Mouse (Mus musculus): ENCODE results near the gene Gm10139. TPM values are rescaled to one million over a fixed set of nuclear protein-coding genes. Genes with fewer than 3 reads are reported as not detected.

The Gm10139 gene
- polyA plus RNA-seq (2015; fragmentation: Nextera tagmentation; extraction: Ambion mirVana), result not detected in 2 replicates

DNA sequence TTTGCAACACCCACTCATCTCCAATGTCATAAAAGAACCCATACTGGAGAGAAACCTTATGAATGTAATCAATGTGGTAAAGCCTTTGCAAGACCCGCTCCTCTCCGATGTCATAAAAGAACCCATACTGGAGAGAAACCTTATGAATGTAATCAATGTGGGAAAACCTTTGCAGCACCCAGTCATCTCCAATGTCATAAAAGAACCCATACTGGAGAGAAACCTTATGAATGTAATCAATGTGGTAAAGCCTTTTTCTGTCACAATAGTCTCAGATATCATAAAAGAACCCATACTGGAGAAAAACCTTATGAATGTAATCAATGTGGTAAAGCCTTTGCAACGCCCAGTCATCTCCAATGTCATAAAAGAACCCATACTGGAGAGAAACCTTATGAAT lies at the start of gene Gm10139:
TSS of gene Gm10139 (plus strand) at position 301 of the 400 bp plus-strand sequence.

Other genes starting within 250 kb of the Gm10139 start
- 4.4 and 4.5 TPM in 2 replicates for gene Zfp369, start 233.9 kb upstream of the Gm10139 start, polyA plus RNA-seq (2015; fragmentation: Nextera tagmentation; extraction: Ambion mirVana)

Data from skeletal muscle tissue, postnatal 0 days (tissue).